Mouse (Mus musculus): Measurements from ENCODE around the gene Pcbp3. TPM values are rescaled to one million over a fixed set of nuclear protein-coding genes. Genes with fewer than 3 reads are reported as not detected.

Pcbp3 gene
- total and polyA plus RNA-seq, 3 experiments: not detected

- H3K27ac ChIP-seq (ENCODE audit: insufficient read depth, low read depth): no peak overlapping the region
- dilution Hi-C loops (cut with MboI; ENCODE audit: extremely low pct_ligation_motif_present, extremely low pct_unique_long_range_greater_than_20kb, low sequenced_read_pairs): no loop called here
Observed at GRCm38 (mm10) chr10:76801841-76802499, 159.7 kb downstream of the Pcbp3 start.

GRCm38 (mm10) chr10:76801237-76801641, 160.4 kb downstream of the Pcbp3 start:
- Histone ChIP-seq H3K27ac (ENCODE audit: insufficient read depth, low read depth) (no peak overlapping the region), H3K36me3 (replicated peaks in 1 of 2; ENCODE audit: control insufficient read depth in 1 of 2, insufficient read depth in 1 of 2, low read length in 1 of 2) (no peaks in the 10 kb centered on the region), H3K9ac (ENCODE audit: insufficient read depth, low read depth) (no peak overlapping the region), H3K4me3 (replicated peaks in 1 of 3; ENCODE audit: low read depth in 2 of 3, low read length in 2 of 3, poor library complexity in 1 of 3) (no peak overlapping the region), H3K79me2 (replicated peaks; ENCODE audit: control insufficient read depth, extremely low read depth, insufficient read depth, poor library complexity, severe bottlenecking) (no peaks in the 10 kb centered on the region), H3K4me1 (ENCODE audit: control insufficient read depth in 1 of 2, insufficient read depth in 2 of 2) (peaks cover 0 to 11% of the 10 kb centered on the region in 2 experiments; a peak in 1 of 4 replicates), H3K9me3 (replicated peaks; ENCODE audit: low read length) (no peaks in the 10 kb centered on the region), H3K4me2 (ENCODE audit: insufficient read depth, low read depth, poor library complexity, severe bottlenecking) (no peak overlapping the region), H3K27me3 (replicated peaks) (peaks cover 76% of the 10 kb centered on the region)
- in situ Hi-C loops (cut with MboI; ENCODE audit: low pct_ligation_motif_present, low pct_unique_long_range_greater_than_20kb, low sequenced_read_pairs) (no loop called here), dilution Hi-C loops (cut with MboI; ENCODE audit: extremely low pct_ligation_motif_present, extremely low pct_unique_long_range_greater_than_20kb, low sequenced_read_pairs) (no loop called here)
- TF ChIP-seq HCFC1 (IDR thresholded peaks at IDR 0.05; ENCODE audit: low read depth, low read length) (no peak), GABPA (IDR thresholded peaks at IDR 0.05; ENCODE audit: insufficient replicate concordance, low read depth, low read length) (no peak), TCF12 (IDR thresholded peaks at IDR 0.05; ENCODE audit: low read depth, low read length) (no peak), USF1 (IDR thresholded peaks at IDR 0.05; ENCODE audit: low read depth, low read length) (no peak), JUND (conservative IDR thresholded peaks at IDR 0.05; ENCODE audit: low read depth, low read length) (no peak), TBP (conservative IDR thresholded peaks at IDR 0.05; ENCODE audit: low read depth, low read length) (no peak), POLR2AphosphoS2 (IDR thresholded peaks at IDR 0.05; ENCODE audit: low read depth, low read length) (no peak), SMC3 (IDR thresholded peaks at IDR 0.05; ENCODE audit: low read depth, low read length) (no peak), ZMIZ1 (IDR thresholded peaks at IDR 0.05; ENCODE audit: low read depth, low read length) (no peak)
- no peak for DNase-seq (ENCODE audit: extremely low read depth)

More at GRCm38 (mm10) chr10:76801841-76802499, 159.7 kb downstream of the Pcbp3 start:
- H3K27me3 ChIP-seq (replicated peaks): peaks cover 76% of the 10 kb centered on the region
- no peak overlapping the region for H3K4me3 ChIP-seq (replicated peaks in 1 of 3; ENCODE audit: low read depth in 2 of 3, low read length in 2 of 3, poor library complexity in 1 of 3)
- TF ChIP-seq GABPA (IDR thresholded peaks at IDR 0.05; ENCODE audit: insufficient replicate concordance, low read depth, low read length): no peak
- no peak for TF ChIP-seq TBP (conservative IDR thresholded peaks at IDR 0.05; ENCODE audit: low read depth, low read length)
- no peak for TF ChIP-seq RCOR1 (conservative IDR thresholded peaks at IDR 0.05; ENCODE audit: low read depth, low read length)
- no peak for TF ChIP-seq SMC3 (IDR thresholded peaks at IDR 0.05; ENCODE audit: low read depth, low read length)
- TF ChIP-seq EP300 (IDR thresholded peaks at IDR 0.05; ENCODE audit: low read length): no peak
- TF ChIP-seq TCF12 (IDR thresholded peaks at IDR 0.05; ENCODE audit: low read depth, low read length): no peak
- no peak for TF ChIP-seq ETS1 (conservative IDR thresholded peaks at IDR 0.05; ENCODE audit: low read depth, low read length)
- TF ChIP-seq JUN (IDR thresholded peaks at IDR 0.05; ENCODE audit: insufficient read depth, low read depth, low read length): no peak
- no peak for TF ChIP-seq JUND (conservative IDR thresholded peaks at IDR 0.05; ENCODE audit: low read depth, low read length)
- TF ChIP-seq ZC3H11A (IDR thresholded peaks at IDR 0.05; ENCODE audit: low read depth, low read length): no peak
- TF ChIP-seq ZNF384 (IDR thresholded peaks at IDR 0.05; ENCODE audit: low read depth, low read length): no peak
- no peak for TF ChIP-seq POLR2AphosphoS2 (IDR thresholded peaks at IDR 0.05; ENCODE audit: low read depth, low read length)
- TF ChIP-seq NELFE (IDR thresholded peaks at IDR 0.05; ENCODE audit: low read depth, low read length): no peak
- no peak for TF ChIP-seq NRF1 (IDR thresholded peaks at IDR 0.05; ENCODE audit: low read depth, low read length)
- no peak for TF ChIP-seq CHD1 (IDR thresholded peaks at IDR 0.05; ENCODE audit: low read depth, low read length)
- no peaks in the 10 kb centered on the region for H3K36me3 ChIP-seq (replicated peaks in 1 of 2; ENCODE audit: control insufficient read depth in 1 of 2, insufficient read depth in 1 of 2, low read length in 1 of 2)
- no peak overlapping the region for H3K9ac ChIP-seq (ENCODE audit: insufficient read depth, low read depth)
- no peaks in the 10 kb centered on the region for H3K9me3 ChIP-seq (replicated peaks; ENCODE audit: low read length)
- H3K79me2 ChIP-seq (replicated peaks; ENCODE audit: control insufficient read depth, extremely low read depth, insufficient read depth, poor library complexity, severe bottlenecking): no peaks in the 10 kb centered on the region
- DNase-seq (ENCODE audit: extremely low read depth): no peak
- in situ Hi-C loops (cut with MboI; ENCODE audit: low pct_ligation_motif_present, low pct_unique_long_range_greater_than_20kb, low sequenced_read_pairs): no loop called here
- peaks cover 0 to 11% of the 10 kb centered on the region in 2 experiments; a peak in 1 of 4 replicates for H3K4me1 ChIP-seq (ENCODE audit: control insufficient read depth in 1 of 2, insufficient read depth in 2 of 2)
- H3K4me2 ChIP-seq (ENCODE audit: insufficient read depth, low read depth, poor library complexity, severe bottlenecking): no peak overlapping the region

Measured in CH12.LX (cell line).